Mouse (Mus musculus) liver, postnatal 0 days (tissue): ENCODE measurements at regions not wholly inside any gene's neighbourhood (a gene's known extent, or its start where the extent isn't known, plus 50 kb on each side); places are given as distances from the start of the nearest gene placed in this dataset.

ENCODE experiments used
- ATAC-seq: fragments of 200-750 bp; cut with Nextera tagmentation; 2 replicates; pipeline ENCODE4 v1.8.0; 2017; ENCODE audit warnings: mild to moderate bottlenecking, moderate library complexity
- DNase-seq: peaks from one replicate; pipeline ENCODE4 v3.0.0-alpha.2; 2016
- H3K27ac ChIP-seq: fragments of 300-500 bp; sonication (generic); 2 replicates; pipeline ENCODE4 v1.5.1; 2014; ENCODE audit warnings: antibody characterized with exemption, moderate library complexity, mild to moderate bottlenecking, low read depth
- H3K27me3 ChIP-seq: fragments of 300-500 bp; sonication (generic); 2 replicates; pipeline ENCODE4 v1.6.1; 2014; ENCODE audit warnings: low read length, control low read depth, mixed read lengths; ENCODE audit not compliant: insufficient read depth
- H3K36me3 ChIP-seq: fragments of 300-500 bp; sonication (generic); replicated peaks from 2 replicates; pipeline ENCODE4 v1.6.1; 2014; ENCODE audit warnings: mild to moderate bottlenecking, control low read depth, low read length, moderate library complexity, mixed read lengths; ENCODE audit not compliant: insufficient read depth
- H3K4me1 ChIP-seq: fragments of 300-500 bp; sonication (generic); 2 replicates; pipeline ENCODE4 v1.6.1; 2014; ENCODE audit warnings: antibody characterized with exemption, mild to moderate bottlenecking, control low read depth; ENCODE audit not compliant: insufficient read depth
- H3K4me2 ChIP-seq: fragments of 300-500 bp; sonication (generic); 2 replicates; pipeline ENCODE4 v1.6.1; 2014; ENCODE audit warnings: low read depth, mild to moderate bottlenecking, low read length, moderate library complexity, mixed read lengths
- H3K4me3 ChIP-seq: fragments of 300-500 bp; sonication (generic); 2 replicates; pipeline ENCODE4 v1.5.1; 2014; ENCODE audit warnings: low read depth, low read length
- H3K9ac ChIP-seq: fragments of 300-500 bp; sonication (generic); replicated peaks from 2 replicates; pipeline ENCODE4 v1.6.1; 2014; ENCODE audit warnings: mild to moderate bottlenecking, moderate library complexity
- H3K9me3 ChIP-seq: fragments of 300-500 bp; sonication (generic); 2 replicates; pipeline ENCODE4 v1.6.1; 2016; ENCODE audit warnings: mild to moderate bottlenecking, control low read depth, low read length, mixed read lengths
- CTCF ChIP-seq: sonication (generic); IDR thresholded peaks from 2 replicates; pipeline ENCODE4 v1.5.1; 2016; ENCODE audit warnings: antibody characterized with exemption, low read depth
- EP300 ChIP-seq: IDR thresholded peaks from 2 replicates; pipeline ENCODE4 v1.6.1; 2016; ENCODE audit warnings: antibody characterized with exemption, low read depth, mild to moderate bottlenecking
- WGBS: fragments of 180-500 bp; shearing (Covaris S2); extraction: QIAGEN DNeasy Blood & Tissue Kit; methylation state at CpG from one replicate; pipeline ENCODE4 v1.1.7; 2014; ENCODE audit not compliant: insufficient replicate concordance; 5-methylcytosine and 5-hydroxymethylcytosine counted together

- no peak overlapping the region for H3K9ac ChIP-seq
- DNase-seq (no peak), ATAC-seq (peak; percentile 62)
- H3K27me3 ChIP-seq: no peaks in the 10 kb centered on the region
- H3K4me2 ChIP-seq: no peak overlapping the region
- H3K4me3 ChIP-seq: no peak overlapping the region
- no peak overlapping the region for H3K27ac ChIP-seq
- no peak for TF ChIP-seq CTCF
- TF ChIP-seq EP300: no peak
- peaks cover 12% of the 10 kb centered on the region for H3K4me1 ChIP-seq
- no peaks in the 10 kb centered on the region for H3K9me3 ChIP-seq
- no peaks in the 10 kb centered on the region for H3K36me3 ChIP-seq
- 47% methylated on average over 3 of the region's 3 CpGs for WGBS
Observed at GRCm38 (mm10) chr6:67087393-67087792, 50.1 kb upstream of the Gadd45a start.
